Mouse (Mus musculus) megakaryocyte-erythroid progenitor cell, adult 5-6 weeks (primary cell): ENCODE data around the gene Itgad. TPM values are rescaled to one million over a fixed set of nuclear protein-coding genes. Genes with fewer than 3 reads are reported as not detected.
"Not testable (repeated sequence)": the region's sequence is repeated elsewhere in the genome, so short reads cannot be mapped to it uniquely, and the experiment has no call there.

Source experiments
- ATAC-seq: replicated peaks from 2 replicates; pipeline ENCODE4 v1.8.0; 2016; ENCODE audit warnings: mild to moderate bottlenecking, inconsistent platforms; ENCODE audit not compliant: severe bottlenecking, poor library complexity, low FRiP score, low TSS enrichment
- total RNA-seq, 2 experiments: library from RNA; stranded (forward) in 1 of 2; stranded (reverse) in 1 of 2; fragments of 200-1000, 215-1000 nt in 1 of 2; fragments of >200 nt in 1 of 2; fragmentation: Nextera tagmentation in 1 of 2; gene quantifications; 2 replicates each; pipeline ENCODE4 v1.2.3; 2014 to 2017

Itgad gene
- total RNA-seq (2014; fragmentation: Nextera tagmentation) = 0.11 TPM in 1 of 2 replicates, not detected in the other
- not detected in 2 replicates for total RNA-seq (2017)

DNA sequence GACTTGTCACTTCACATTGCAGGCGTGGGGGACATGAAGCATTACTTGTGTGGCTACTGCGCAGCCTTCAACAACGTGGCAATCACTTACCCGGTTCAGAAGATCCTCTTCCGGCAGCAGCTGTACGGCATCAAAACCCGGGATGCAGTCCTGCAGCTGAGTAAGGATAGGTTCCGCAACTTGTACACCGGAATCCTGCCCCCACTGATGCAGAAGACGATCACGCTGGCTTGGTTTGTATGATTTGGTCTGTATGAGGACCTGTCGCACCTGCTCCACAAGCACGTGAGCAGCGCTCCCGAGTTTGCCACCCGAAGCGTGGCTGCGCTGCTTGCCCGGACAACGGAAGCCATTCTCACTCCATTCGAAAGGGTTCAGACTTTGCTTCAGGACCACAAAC is at the start of gene Itgad:
Itgad (plus strand) TSS at position 301 of the 400 bp plus-strand sequence.
- no peak for ATAC-seq

DNA sequence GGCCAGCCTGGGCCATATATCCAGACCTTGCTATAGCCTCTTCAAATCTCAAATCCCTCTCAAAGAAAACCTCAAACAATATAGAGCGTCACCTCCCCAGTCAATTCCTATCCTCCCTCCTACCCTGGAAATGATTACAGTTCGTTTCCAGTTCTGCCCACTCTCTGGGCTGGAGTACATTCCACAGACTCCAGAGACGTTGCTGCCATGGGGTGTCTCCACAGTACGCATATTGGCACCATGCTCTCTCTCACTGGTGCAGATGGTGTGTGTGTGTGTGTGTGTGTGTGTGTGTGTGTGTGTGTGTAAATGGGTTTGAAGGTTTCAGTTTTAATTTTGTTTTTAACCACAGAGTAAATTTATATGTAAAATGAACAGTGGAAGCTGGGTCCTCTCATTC is 48.9 kb upstream of the Itgad start:
- no peak for ATAC-seq

DNA sequence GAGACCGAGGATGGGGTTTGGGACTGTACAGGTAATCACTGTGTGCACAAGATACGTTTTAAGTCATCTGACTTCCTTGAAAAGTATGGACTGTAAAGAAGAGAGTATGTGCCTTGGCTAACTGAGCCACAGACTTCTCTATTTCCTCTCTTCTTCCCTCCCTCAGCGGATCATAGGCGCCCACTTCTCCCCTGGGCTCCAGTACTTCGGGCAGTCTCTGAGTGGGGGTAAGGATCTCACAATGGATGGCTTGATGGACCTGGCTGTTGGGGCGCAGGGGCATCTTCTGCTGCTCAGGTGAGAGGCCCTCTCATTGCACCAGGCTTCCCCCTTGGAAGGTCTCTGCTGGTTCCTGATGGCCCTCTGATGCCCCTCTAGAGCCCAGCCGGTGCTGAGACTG is 46.7 kb upstream of the Itgad start:
- ATAC-seq = no peak

DNA sequence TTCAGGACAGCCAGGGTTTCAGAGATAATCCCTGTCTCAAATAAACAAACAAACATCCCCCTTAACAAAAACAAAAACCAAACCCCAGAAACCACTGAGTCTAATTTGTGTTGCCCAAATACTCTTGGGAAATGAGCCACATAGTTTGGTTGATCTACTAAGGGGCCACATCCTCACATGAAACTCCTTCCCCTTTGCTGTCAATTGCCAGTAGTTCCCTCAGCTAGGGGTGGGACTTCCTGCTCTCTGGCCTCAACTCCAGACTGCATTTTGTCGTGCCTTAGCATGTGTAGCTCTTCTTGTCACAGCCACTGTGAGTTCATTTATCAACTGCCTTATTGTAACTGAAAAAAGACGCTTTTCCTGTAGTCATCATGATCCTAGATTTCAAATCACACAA is 43.9 kb upstream of the Itgad start:
- ATAC-seq = no peak

DNA sequence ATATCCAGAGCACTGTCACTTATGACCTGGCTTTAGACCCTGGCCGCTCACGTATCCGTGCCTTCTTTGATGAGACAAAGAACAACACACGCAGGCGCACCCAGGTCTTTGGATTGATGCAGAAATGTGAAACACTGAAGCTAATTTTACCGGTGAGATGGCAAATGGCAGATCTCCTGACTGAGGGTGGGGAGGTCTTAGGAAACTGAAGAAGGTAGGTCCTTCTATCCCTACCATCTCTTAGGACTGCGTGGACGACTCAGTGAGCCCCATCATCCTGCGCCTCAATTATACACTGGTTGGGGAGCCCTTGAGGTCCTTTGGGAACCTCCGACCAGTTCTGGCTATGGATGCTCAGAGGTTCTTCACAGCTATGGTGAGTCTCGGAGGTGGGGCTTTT is 42.0 kb upstream of the Itgad start:
- no peak for ATAC-seq

DNA sequence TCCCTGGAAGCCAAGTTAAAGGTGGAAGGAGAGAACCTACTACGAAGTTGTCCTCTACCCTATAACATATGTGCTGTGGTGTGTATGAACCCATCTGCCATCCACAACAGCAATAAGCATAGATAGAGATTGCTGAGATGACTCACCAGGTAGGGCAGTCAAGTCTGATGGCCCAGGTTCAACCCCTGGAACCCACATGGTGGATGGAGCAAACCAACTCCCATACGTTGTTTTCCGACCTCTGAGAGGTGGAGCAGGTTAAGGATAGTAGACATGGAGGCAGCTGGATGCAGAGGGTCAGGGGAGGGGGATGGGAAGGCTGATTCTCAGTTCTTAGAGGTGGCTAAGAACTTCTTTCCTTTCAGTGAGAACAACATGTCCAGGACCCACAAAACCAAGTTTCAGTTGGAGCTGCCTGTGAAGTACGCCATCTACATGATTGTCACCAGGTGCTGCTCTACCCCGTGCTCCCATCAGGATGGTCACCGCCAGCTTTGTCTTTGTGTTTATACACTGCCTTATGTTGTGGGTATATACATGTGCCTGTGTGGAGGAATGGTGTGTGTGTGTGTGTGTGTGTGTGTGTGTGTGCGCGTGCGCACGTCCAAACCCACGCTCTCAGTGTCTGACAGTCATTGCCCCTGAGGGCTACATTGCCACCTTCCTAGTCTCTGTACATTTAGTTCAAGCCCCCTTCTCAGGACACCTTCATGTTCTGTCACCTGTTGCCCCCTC is 39.6 kb upstream of the Itgad start:
- ATAC-seq = no peak

DNA sequence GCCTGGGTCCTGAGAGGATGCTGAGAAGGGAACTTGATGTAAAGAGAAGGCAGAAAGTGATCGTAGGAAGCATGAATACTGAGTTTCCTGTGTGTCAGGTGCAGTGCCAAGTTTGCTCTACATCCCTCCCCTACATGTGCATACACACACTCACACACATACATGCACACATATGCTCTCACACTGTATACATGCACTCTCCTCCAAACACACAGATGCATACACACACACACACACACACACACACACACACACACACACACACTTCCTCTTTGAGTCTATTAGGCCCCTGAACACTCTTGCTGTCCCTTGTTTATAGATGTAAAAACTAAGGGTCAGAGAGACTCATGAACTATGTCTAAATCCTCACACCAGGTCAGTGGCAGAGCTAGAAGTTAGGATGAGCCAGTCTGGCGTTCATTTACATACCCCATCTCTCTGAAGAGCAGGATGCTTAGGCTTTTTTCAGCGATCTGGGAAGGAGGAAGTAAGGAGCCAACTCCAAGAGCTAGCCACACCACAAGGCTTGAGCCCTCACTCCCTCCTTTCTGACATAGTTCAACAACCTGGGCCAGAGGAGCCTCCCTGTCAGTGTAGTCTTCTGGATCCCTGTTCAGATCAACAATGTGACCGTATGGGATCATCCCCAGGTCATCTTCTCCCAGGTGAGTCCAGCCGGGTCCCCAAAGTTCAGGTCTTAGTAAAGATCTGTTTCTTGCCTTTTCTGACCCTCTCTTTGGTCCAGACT is 38.8 kb upstream of the Itgad start:
- no peak for ATAC-seq

DNA sequence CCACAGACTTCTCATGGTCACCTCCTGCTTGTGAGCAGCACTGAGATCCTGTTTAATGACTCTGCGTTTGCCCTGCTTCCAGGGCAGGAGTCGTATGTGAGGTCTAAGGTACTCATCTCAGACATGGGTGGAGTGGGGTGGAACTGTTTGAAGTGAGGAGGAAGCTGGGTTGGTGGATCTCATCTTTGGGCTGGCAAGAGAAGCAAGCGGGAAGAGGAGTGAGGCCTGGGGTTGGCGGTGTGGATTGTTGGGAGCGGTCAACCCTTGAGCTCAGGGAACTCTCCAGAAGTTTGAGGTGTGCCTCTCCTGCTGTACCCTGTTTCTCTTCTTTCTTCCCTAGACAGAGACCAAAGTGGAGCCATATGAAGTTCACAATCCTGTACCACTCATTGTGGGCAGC is 37.8 kb upstream of the Itgad start:
- ATAC-seq = no peak

DNA sequence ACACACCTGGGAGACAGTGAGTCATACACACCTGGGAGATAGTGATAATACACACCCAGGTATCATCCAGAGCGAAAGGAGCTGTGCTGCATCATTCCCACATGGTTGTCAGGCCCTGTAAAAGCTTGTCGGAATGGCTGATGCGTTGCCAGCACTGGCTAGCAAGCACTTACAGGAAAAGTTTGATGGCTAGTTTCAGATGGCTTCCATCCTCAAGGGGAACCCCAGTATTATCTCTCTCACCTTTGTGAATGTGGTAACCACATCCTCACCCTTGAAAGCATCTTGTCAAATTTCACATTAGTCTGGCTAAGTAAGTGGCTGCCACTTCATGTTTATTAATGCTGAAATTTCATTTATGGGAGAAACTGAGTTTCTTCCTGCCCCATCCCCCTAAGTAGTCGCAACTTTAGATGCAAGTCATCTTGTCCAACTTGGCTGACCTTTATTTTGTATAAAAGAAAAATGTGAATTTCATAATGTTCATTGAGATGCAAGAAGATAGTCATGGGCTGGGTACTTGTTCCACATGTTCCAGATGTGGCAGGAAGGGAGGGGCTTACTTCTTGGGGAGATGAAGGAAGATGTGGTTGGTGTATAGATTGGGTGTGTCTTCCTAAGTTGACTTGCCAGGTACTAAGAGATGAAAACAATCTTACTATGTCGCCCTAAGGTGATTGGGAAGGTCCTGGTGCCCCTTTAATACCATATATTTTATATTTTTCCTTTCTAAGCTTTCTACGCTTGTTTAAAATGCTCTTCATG is 34.3 kb upstream of the Itgad start:
- no peak for ATAC-seq

DNA sequence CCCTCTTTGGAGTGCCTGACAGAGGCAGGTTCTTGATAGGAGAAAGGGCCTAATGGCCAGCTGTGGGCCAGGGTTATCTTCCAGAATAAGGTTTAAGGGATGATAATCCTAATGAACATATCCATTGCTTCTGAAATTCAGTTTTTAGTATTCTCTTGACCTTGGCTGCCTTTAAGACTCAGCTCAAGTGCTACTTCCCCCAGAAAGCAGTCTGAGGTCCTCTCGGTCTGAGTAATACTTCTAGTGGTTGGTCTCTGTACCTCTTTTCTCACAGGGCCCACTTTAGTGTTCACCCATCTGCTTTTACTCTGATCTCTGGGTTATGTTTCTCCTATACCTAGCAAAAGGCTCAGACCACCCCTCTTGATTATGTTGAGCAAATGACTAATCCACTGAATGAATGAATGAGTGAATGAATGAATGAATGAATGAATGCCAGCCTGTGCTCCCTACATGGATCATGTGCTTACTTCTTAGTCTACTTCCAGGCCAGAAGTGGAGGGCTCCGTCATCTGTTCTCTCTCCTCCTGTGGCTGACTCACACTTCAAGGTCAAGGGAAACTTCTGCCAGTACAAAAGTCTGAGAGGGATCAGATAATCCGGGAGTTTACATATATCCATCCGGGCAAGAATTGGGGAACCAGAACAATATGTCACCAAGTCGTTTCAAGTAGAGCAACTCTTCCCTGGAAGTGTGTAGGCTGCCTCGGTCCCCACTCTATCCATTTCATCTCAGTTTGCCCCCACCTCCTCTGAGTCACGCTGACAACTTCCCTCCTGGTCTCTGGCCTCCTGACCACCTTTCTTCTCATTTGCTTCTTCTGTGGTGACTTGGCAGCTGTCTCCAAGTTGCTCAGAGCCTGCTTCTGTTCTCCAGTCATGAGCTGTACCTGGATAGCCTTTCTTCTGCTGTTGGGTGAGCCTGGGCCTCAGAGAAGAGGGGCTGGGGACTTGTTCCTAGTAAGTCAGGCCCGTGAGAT is 25.1 kb upstream of the Itgad start, which contains the start of gene Itgax:
Itgax (plus strand) TSS at position 807 of the 980 bp plus-strand sequence.
- no peak for ATAC-seq

DNA sequence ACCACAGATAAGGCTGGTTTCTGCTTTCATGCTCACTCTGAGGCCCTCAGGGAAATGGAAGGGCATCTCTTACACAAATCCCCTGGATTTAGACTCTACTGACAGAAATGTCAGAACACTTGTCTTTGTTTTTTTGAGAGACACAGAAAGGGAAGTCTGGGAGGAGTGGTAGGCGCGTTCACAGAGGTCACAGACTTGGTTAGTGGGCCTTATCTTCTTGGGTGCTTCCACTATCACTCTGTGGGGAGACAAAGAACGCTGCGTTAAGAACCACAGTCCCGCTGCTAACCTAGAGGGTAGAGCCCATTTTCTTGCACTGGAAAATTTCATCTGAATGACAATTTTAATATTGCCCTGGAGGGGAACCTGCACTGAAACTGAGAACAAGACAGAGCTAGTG is 22.0 kb upstream of the Itgad start:
- ATAC-seq = no peak

DNA sequence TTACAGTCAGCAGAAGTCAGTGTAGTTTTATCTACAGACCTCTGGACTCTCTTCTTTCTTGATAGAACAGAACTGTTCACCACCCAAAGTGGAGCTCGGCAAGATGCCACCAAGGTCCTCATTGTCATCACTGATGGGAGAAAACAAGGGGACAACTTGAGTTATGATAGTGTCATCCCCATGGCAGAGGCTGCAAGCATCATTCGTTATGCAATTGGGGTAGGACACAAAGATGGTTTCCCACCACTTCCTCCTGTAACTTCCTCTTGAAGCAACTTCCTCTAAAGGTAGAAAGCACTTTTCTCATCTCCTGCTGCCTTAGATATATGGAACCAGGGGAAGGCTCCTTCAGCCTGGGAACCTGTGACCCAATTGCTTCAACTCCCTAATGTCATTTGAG is 20.6 kb upstream of the Itgad start:
- ATAC-seq = no peak

DNA sequence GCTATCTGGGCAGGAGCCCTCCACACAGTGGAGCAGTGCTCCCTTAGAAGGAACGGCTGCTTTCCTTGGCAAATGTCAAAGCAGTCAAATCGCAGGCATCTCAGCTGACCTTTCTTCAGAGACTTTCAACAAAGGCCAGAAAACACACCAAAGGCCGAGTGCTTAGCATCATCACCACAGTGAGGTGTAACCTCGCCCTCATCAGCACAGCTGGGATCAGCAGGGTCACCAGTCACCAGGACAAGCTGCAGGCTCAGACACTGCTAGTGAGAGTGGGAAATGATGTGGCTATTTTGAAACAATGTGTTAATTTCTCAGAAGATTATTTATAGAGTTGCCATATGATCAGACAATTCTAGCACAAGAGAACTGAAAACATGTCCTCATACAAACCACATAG is 17.2 kb upstream of the Itgad start:
- ATAC-seq = no peak

DNA sequence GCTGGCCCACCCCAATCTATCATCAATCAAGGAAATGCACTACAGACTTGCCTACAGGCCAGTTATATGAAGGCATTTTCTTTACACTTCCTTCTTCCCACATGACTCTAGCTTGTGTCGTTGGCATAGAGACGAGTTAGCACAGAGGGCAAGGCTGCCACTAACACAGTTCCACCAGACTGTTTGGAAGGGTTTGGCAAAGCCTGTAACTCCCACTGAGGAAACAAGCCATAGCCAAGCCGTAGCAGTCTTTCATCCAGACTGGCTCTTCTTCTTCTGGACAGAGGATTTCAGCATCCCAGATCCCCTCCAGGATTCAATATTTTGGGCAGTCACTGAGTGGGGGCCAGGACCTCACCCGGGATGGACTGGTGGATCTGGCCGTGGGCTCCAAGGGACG is 14.6 kb upstream of the Itgad start:
- no peak for ATAC-seq

DNA sequence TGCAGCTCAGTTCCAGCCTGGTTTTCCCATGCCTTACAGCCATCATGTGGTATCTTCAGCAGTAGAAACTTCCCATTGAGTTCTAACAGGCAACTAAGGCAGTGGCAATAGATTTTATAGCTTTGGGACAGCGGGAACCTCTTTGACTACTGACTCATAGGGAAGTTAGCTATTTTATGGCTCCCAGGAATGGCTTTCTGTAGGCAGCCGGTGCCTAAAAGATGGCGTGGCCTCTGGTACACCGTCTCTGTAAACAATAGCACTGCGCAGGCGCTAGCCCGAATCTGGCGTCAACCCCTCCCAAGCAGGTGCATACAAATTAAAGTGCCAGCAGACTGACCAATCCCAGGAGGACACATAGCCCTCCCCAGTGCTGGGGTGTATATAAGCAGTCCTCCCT is 3.2 kb upstream of the Itgad start:
- no peak for ATAC-seq

DNA sequence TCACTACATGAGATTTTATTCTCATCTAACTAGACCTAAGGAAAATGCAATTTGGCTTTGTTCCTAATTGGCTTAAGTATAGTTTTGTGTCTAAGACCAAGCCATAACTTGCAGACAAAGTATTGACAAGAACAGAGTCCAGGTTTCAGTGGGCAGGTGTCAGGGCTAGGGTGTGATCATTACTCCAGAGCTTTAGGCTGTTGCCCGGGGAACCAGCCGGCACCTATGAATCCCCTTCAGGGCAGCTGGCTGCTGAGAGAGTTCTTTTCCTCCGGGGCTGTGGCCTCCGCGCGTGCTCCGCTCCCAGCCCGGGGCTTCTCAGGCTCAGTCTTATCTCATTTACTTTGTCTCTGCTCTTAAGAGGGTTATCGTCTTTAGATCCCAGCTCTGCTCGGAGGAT is 748 bp downstream of the Itgad start:
- ATAC-seq = no peak

DNA sequence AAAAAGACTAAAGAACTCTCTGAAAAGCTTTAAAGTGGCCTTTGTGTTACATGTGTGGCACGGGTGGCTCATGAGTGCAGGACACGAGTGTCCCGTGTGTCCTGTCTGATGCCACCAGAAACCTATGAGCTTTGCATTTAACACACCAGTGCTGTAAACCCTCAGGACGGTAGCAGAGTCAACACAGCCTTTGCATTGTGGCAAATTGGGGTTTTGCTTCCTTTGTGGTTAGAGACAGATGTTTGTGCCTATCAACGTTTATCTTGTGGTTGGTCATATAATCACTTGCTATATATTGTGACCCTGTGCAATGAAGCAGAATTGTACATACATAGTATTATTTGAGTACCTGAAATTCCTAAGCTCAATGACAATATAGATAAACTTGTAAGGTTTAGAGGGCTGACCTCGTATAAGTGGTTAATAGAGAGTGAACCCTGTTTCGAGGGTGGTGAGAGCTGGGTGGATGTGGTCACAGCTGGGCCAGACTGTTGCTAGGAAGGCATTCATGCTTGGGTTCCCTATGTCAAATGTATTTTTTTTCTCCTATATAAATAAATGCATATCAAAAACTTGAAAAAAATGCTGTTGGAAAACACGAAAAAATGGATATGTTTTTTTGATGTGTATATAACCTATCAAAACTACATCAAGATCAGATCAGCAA is 4.6 kb downstream of the Itgad start:
- ATAC-seq = not testable (repeated sequence)

DNA sequence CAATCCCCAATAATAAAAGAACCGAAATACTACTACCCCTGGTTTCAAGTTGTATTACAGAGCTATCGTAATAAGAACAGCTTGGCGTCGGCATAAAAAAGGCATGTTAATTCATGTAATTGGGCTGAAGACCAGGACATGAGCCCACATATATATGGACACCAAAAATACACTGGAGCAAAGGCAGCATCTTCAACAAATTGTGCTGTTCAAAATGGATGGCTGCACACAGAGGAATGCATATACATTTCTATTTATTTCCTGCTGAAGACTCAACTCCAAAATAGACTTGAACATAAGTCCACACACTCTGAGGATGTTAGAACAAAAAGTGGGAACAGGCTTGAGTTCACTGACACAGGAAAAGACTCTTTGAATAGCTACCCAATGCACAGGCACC is 9.8 kb downstream of the Itgad start:
- ATAC-seq = no peak

DNA sequence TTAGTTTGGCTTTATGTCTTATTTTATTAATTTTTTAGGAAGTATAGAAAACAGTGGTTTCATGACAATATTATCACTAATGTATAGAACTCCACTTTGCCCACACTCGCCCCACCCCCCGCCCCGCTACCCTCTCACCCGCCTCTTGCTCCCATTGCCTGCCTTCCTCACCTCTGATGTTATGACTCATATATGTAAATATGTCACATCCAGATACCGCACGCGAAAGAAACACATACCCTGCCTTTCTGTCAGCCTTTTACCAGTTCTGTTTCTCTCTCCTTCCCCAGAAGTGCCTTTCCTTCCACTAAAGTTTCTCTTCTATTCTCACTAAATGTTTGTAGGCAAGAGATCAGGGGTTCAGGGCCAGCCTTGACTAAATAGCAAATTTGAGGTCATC is 12.2 kb downstream of the Itgad start:
- no peak for ATAC-seq
